Mouse (Mus musculus) heart, adult 18-20 months (tissue): ENCODE results near the gene Mal. TPM values are rescaled to one million over a fixed set of nuclear protein-coding genes. Genes with fewer than 3 reads are reported as not detected.

Experiments
- DNase-seq, 2 experiments: peaks; one replicate each; pipeline ENCODE4 v3.0.0; 2021 to 2022; ENCODE audit warnings: mixed read lengths in 1 of 2
- long read RNA-seq, 2 experiments: library from polyadenylated mRNA; stranded (forward); transcript quantifications; one replicate each; pipeline ENCODE4 v2.0.0; 2021
- total RNA-seq, 2 experiments: library from RNA; stranded (reverse); gene quantifications; 2 replicates each; pipeline ENCODE4 v1.2.3; 2021

Gene Mal
- 10 to 100 TPM; 15.6 to 19.0 TPM for total RNA-seq
- long read RNA-seq, experiment 1, transcript Mal-202 (4 exons, 2,778 nt) = major isoform, 18 of 21 reads
- long read RNA-seq, experiment 1, partial matches to known transcripts = 0 of 21 reads
- long read RNA-seq, experiment 1, other reads (novel, unspliced or antisense) = 3 of 21 reads
- long read RNA-seq, experiment 2, transcript Mal-202 (4 exons, 2,778 nt) = major isoform, 5 of 6 reads
- long read RNA-seq, experiment 2, partial matches to known transcripts = 1 of 6 reads
- long read RNA-seq, experiment 2, other reads (novel, unspliced or antisense) = 0 of 6 reads

- DNase-seq = peak; percentile 61 to 71
These were observed at the start of gene Mal for GRCm38 (mm10) chr2:127656086-127656720. TSS of gene Mal (minus strand) at chr2:127656695.

DNA sequence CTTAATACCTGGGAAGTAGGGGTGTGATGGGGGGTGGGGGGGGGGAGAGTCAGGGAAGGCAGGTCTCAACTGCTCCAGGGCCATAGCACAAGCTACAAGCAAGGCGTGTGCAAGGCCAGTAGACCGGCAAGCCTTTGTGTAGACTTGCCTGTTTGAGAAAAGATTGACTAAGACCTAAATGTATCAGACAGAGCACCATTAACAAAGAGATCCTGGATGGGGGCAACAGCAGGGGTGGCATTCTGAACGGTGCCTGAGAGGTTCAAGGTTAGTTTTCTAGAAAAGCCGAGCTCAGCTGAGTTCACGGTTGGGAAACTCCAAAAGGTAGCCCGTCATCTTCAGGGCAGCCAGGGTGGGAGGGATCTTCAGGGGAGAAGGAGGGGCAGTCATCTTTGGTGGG, 48.8 kb upstream of the Mal start:
- DNase-seq = no peak

- DNase-seq = no peak
These were observed 32.7 kb upstream of the Mal start for GRCm38 (mm10) chr2:127689239-127689638.

DNA sequence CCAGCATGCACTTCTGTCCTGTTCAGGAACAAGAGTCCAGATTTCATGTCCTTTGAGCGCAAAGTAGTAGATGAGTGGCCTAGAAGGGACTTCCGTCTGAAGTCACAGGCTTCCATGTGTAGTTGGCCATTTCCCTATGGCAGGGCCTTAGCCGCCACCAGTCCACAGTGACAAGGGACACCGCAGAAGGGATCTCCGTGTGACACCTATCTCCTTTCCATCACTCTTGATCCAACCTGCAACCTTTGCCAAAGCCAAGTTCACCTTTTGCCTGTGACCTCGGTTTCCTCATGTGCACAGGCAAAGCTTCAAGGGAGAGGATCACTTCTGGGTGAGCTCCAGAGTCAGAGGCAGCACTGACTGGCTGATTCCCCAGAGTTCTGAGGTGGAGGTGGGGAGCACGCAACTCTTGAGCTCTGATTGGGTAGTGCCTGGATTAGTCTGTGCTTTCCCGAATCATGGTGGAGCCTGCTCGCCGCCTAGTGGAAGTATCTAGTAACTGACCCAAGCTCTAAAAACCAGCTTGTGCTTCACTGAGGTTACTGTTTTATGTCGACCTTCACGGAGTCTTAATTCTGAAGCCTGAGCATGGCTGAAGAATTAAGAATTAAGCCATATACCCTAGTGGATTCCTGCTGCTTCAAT, 27.3 kb upstream of the Mal start:
- DNase-seq = peak; percentile 59 to 60

GRCm38 (mm10) chr2:127667843-127668506, 11.5 kb upstream of the Mal start:
- DNase-seq = peak in 1 of 2 experiments; percentile 45

- no peak for DNase-seq
These were observed 10.5 kb upstream of the Mal start for GRCm38 (mm10) chr2:127667015-127667414.

DNA sequence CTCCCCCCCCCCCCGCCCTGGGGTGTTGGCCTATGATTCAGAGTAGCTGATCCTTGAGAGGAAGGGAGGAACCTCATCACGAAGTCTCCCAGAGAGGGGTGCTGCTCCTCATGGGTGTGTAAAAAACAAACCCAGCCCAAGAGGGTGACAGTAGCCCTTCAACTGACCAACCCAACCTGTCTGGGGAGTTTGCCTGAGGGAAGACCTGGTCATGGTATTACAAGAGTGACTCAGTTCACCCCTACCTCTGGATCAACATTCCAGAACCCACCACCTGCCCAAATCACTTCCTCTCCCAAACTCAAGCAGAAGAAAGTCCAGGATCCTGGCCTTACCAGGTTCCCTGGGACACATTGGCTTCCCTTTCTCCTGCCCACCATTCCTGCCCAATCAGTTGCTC, 6.2 kb upstream of the Mal start:
- no peak for DNase-seq

DNA sequence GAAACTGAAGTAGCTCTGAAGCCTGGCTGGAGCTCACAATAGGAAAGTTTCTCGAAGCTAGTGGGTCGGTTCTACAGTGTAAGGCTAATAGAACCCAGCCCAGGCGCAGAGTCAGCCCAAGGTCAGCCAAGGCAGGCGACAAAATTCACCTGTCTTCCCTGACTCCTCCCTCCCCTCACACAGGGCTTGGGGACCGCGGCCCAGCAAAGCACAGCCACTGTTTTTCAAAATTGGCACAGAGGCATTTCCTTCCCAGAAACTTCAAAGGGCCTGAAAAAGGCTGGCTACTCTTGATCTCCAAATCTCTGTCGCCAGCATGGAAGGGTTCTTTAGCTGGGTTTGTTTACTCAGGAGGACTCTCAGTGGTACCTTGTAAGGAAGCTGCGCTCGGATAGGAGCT, 1.1 kb downstream of the Mal start:
- peak in 1 of 2 experiments; percentile 10 for DNase-seq

- no peak for DNase-seq
These were observed 1.7 kb downstream of the Mal start for GRCm38 (mm10) chr2:127654786-127655185.

DNA sequence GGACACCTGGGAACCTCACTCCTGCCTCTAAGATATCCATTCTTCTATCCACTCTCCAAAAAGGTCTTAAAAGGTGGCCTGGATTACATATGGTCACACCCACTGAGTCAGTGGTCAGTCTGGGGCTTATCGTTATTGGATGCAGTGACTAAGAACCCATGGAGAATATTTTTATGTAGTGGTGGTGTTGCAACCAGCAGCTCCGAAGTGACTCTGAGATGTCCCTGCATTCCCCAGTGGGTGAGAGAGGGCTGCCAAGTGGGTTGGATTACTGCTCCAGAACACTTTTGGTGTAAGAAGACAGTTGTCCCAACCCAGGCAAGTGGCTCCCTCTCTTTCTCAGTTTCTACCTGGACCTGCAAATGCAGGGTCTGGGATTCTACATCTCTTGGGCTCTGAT, 3.7 kb downstream of the Mal start:
- no peak for DNase-seq

- no peak for DNase-seq
These were observed 4.2 kb downstream of the Mal start for GRCm38 (mm10) chr2:127652335-127652734.

GRCm38 (mm10) chr2:127651601-127652000, 4.9 kb downstream of the Mal start:
- no peak for DNase-seq

DNA sequence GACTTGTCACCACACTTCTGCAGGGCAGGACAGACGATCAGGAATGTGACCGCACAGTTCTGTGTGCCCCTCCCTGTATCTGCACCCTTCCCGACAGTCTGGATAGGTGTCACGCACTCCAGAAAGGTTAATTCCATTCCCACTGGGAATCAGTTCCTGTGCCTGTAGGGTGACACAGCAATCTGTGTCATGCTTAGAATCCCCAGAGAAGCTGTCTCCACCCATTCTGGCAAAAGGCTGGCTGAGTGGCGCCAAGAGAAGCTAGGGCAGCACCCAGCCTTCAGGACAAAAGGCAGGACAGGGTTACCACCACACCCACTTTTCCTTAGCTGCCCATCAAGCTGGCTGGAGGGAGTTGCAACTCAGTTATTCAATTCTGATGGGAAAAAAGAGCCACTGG, 6.6 kb downstream of the Mal start:
- peak; percentile 71 to 78 for DNase-seq

DNA sequence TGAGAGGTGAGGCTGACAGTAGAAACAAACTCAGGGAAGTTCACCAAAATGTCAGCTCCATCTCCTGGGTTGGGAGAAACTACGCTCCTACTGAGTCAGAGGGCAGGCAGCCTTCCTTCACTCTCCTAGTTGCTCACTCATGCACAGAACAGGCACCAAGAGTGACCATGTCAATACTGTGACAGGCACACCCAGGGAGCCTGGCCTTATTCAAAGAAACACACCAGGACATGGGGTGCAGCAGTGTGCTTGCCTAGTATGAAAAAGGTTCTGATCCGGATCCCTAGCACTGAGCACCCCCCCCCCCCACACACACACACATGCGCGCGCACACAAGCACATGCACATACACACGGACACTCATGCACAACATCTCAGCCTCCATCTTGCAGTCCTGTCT, 8.3 kb downstream of the Mal start:
- no peak for DNase-seq

- DNase-seq = no peak
These were observed 9.6 kb downstream of the Mal start for GRCm38 (mm10) chr2:127646875-127647274.

- DNase-seq = no peak
These were observed 12.5 kb downstream of the Mal start for GRCm38 (mm10) chr2:127643728-127644704.

DNA sequence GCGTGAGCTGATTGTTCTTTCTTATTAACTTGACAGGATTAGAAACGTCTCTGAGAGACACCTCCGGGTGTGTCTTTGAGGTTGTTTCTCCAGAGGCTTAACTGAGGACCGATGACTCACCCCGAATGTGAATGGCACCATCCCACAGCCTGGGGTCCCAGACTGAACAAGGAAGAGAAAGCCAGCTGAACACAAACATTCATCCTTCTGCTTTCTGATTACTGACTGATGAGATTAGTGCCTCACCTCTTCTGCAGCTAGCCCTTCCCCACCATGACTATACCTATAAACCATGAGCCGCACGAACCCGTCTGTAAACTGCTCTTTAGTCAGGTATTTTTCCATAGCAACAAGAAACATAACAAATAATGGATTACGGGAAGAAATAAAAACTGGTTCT, 17.5 kb downstream of the Mal start:
- no peak for DNase-seq

GRCm38 (mm10) chr2:127635581-127635980, 20.9 kb downstream of the Mal start:
- DNase-seq = no peak

DNA sequence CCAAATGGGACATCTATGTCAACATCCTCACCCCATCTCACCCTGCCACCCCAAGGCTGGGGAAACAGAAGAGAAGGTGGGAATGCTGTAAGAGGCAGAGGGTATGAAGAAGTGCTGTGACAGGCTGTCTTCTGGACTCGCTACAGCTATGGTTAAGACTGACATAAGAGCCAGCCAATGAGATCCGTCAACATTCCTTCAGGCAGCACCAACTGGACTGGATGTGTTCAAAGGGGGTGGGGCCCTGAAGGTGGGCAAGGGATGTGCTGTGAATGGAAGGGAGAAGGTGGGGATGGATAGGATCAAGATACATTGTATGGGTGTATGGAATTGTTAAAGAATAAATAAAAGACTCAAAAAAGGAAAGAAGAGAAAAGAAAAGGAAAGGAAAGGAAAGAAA, 23.9 kb downstream of the Mal start:
- no peak for DNase-seq

DNA sequence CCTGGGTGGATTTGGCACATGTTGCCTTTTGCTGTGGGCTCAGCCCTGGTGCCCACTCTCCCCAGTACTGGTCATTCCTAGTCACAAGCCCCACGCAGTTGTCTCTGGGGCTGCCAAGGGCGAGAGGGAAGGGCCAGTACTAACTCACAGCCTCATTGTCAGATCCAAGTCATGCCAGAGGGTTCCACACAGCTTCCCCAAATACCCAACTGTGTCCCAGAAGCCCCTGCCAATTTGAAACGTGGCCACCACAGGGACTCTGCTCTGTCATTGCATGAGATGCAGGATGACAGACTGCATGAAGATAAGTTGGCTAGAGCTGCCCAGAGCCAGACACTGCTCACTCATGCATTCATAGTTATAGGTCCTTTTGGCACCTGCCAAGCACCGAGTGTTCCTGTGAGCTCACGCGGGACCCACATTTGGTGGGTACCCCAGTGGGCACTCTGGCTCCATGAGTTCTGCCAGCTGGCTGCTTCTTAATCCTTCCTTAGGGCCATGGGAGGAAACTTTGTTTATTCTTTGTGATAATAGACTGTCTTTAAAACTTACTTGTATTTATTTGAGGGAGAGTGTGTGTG, 28.4 kb downstream of the Mal start:
- no peak for DNase-seq

DNA sequence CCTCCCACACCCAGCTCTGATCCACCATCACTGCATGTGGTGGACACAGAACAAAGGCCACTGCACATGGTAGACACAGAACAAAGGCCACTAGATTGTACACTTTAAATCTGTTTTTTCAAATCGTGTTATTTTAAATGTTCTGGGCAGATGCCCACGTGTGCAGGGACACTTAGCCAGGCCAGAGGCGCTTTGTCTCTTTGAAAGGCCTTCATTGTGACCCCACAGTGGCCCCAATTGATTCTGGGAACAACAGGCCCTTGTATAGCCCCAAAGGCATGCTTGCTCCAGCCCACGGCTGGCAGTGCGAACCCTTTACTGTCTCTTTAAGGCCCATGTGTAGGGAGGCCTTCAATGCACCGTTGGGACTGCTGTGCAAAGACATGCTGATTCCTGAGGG, 29.1 kb downstream of the Mal start:
- no peak for DNase-seq
